7 mouse cellular contexts compared by ENCODE assay signal in the genomic region with DNA sequence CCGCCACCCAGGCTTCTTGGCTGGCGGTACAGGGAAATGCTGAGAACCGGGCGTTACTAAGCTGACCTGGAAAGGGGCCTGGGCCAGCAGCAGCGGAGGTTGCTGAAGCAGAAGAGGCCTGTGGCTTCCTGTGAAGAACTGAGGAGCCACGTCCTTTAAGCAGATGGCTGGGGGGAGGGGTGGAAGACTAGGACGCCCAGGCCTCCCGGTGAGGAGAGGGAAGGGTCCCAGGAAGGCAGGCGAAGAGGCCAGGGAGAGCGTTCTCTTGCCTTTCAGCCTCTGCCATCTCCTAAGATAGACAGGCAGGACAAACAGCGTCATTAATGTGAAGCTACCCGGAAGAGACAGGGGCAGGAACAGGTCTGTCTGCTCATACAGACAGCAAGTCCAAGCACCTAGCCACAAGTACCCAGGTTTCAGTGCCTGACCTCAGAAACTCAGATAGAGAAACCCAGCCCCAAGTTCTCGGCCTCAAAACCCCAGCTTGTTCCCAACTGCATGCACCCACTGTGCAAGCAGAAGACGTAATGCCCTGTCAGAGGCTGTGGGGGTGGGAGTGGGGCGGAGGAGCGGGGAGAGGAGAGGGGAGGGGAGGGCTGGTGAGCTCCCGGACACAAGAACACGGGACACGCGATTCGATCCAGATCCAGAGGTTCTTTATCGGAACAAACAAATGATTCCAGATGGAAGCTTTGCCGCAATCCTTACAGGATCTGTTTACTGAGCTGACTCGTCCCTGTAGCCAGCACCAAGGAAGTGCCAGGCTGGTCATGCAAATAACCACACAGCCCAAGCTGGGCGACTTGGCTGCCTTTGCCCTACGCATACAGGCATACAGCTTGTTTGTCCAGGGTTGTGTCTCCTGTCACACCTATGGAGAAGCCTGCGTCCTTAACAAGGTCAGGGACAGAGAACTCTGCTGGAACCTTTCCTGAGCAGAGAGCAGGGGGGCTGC. TPM values are rescaled to one million over a fixed set of nuclear protein-coding genes. Genes with fewer than 3 reads are reported as not detected.
DNase-seq lines count a peak whose midpoint lies in the region; ATAC-seq and TF ChIP-seq lines count a peak whose summit lies in the region.

No protein-coding gene starts in this region.

- TF ChIP-seq CTCF in cerebellum, adult 2 months (IDR thresholded peaks at IDR 0.05; ENCODE audit: borderline replicate concordance, insufficient read depth, low read depth, low read length) = no peak

- no peak overlapping the region for H3K4me3 ChIP-seq in cerebellum, adult 2 months (replicated peaks; ENCODE audit: insufficient read depth, low read depth, low read length)
- no peak overlapping the region for H3K4me3 ChIP-seq in hindbrain, embryonic 15.5 days
- peak overlapping the region; percentile 8; the same call in 1 of the 2 replicates for H3K4me3 ChIP-seq in limb, embryonic 11.5 days (ENCODE audit: low read depth, low read length)
- H3K4me3 ChIP-seq in midbrain, embryonic 11.5 days (ENCODE audit: low read depth, low read length) = no peak overlapping the region

- H3K27me3 ChIP-seq in cerebellum, adult 2 months (ENCODE audit: control insufficient read depth, insufficient read depth, low read length) = no peaks in the 10 kb centered on the region
- peaks cover 5% of the 10 kb centered on the region; the same call in 1 of the 2 replicates for H3K27me3 ChIP-seq in hindbrain, embryonic 15.5 days
- H3K27me3 ChIP-seq in limb, embryonic 11.5 days (ENCODE audit: control insufficient read depth, insufficient read depth, low read length) = no peaks in the 10 kb centered on the region; the same call in 1 of the 2 replicates
- H3K27me3 ChIP-seq in midbrain, embryonic 11.5 days (ENCODE audit: control insufficient read depth, insufficient read depth, low read length) = no peaks in the 10 kb centered on the region

- no peaks in the 10 kb centered on the region for H3K9me3 ChIP-seq in hindbrain, embryonic 15.5 days
- H3K9me3 ChIP-seq in limb, embryonic 11.5 days (ENCODE audit: control insufficient read depth, low read length) = no peaks in the 10 kb centered on the region
- no peaks in the 10 kb centered on the region for H3K9me3 ChIP-seq in midbrain, embryonic 11.5 days (ENCODE audit: control insufficient read depth, low read length)

- 0 out of 2 replicates have a peak overlapping the region, but pooled peaks have one; percentile 7 for H3K9ac ChIP-seq in hindbrain, embryonic 15.5 days
- peak overlapping the region; percentile 36; the same call in 1 of the 2 replicates for H3K9ac ChIP-seq in limb, embryonic 11.5 days (ENCODE audit: low read length)
- peak overlapping the region; percentile 30 for H3K9ac ChIP-seq in midbrain, embryonic 11.5 days (ENCODE audit: low read length)

- H3K4me1 ChIP-seq in cerebellum, adult 2 months (ENCODE audit: control insufficient read depth, insufficient read depth, low read length) = peaks cover 14% of the 10 kb centered on the region
- peaks cover 19% of the 10 kb centered on the region for H3K4me1 ChIP-seq in hindbrain, embryonic 15.5 days (replicated peaks)
- H3K4me1 ChIP-seq in limb, embryonic 11.5 days (ENCODE audit: control insufficient read depth, insufficient read depth, low read length) = peaks cover 14% of the 10 kb centered on the region; the same call in 1 of the 2 replicates
- H3K4me1 ChIP-seq in midbrain, embryonic 11.5 days (ENCODE audit: control insufficient read depth, insufficient read depth, low read length) = peaks cover 14% of the 10 kb centered on the region

- peak overlapping the region; percentile 45 for H3K4me2 ChIP-seq in hindbrain, embryonic 15.5 days
- peak overlapping the region; percentile 39 for H3K4me2 ChIP-seq in limb, embryonic 11.5 days (ENCODE audit: low read depth, severe bottlenecking)
- H3K4me2 ChIP-seq in midbrain, embryonic 11.5 days = peak overlapping the region; percentile 48

- peak; percentile 44; the same call in 1 of the 2 replicates for ATAC-seq in hindbrain, embryonic 15.5 days (ENCODE audit: low FRiP score, low read depth)
- ATAC-seq in limb, embryonic 11.5 days (ENCODE audit: insufficient number of reproducible peaks, low FRiP score, low TSS enrichment, low read depth) = peak; percentile 33
- ATAC-seq in midbrain, embryonic 11.5 days (ENCODE audit: low FRiP score) = peak; percentile 58

- H3K36me3 ChIP-seq in hindbrain, embryonic 15.5 days = no peaks in the 10 kb centered on the region
- no peaks in the 10 kb centered on the region for H3K36me3 ChIP-seq in limb, embryonic 11.5 days (ENCODE audit: control insufficient read depth, insufficient read depth, low read length)
- H3K36me3 ChIP-seq in midbrain, embryonic 11.5 days (ENCODE audit: control insufficient read depth, insufficient read depth, low read length) = no peaks in the 10 kb centered on the region

- TF ChIP-seq POLR2A in cerebellum, adult 2 months (IDR thresholded peaks at IDR 0.05; ENCODE audit: borderline replicate concordance, insufficient read depth, low read length) = no peak; the same call in 1 of the 2 replicates

- 13% methylated on average over 27 of the region's 27 CpGs for WGBS in cerebellum, adult 2 months
- 16% methylated on average over 27 of the region's 27 CpGs for WGBS in hindbrain, embryonic 15.5 days
- 13% methylated on average over 27 of the region's 27 CpGs for WGBS in limb, embryonic 11.5 days
- WGBS in midbrain, embryonic 11.5 days = 14% methylated on average over 27 of the region's 27 CpGs

- DNase-seq in R1 (ENCODE audit: low read depth, low spot score) = peak; percentile 59
- peak; percentile 68 to 72 for DNase-seq in cerebellum, adult 2 months
- peak; percentile 41 to 54 for DNase-seq in frontal cortex, postnatal 36 days (ENCODE audit: low spot score in 2 of 2)
- no peak for DNase-seq in limb, embryonic 11.5 days (ENCODE audit: low spot score)
- DNase-seq in midbrain, embryonic 11.5 days (ENCODE audit: low spot score, missing footprints) = peak; percentile 96
- peak; percentile 67 to 85 for DNase-seq in spleen, postnatal 4 days (ENCODE audit: low spot score in 2 of 2)

- peak overlapping the region; percentile 65 for H3K27ac ChIP-seq in cerebellum, adult 2 months (ENCODE audit: insufficient read depth, low read length)
- peak overlapping the region; percentile 66 for H3K27ac ChIP-seq in hindbrain, embryonic 15.5 days (replicated peaks)
- peak overlapping the region; percentile 53 for H3K27ac ChIP-seq in limb, embryonic 11.5 days (replicated peaks; ENCODE audit: low read depth, low read length)
- peak overlapping the region; percentile 17 for H3K27ac ChIP-seq in midbrain, embryonic 11.5 days (ENCODE audit: low read depth, low read length)

RNA-seq across cellular contexts. Expression of a gene that starts 24.0 kb away (rescaled TPM):
- 30.0 and 30.5 TPM in 2 replicates for polyA plus RNA-seq in cerebellum, adult 2 months (2012; rRNA removed)
- polyA plus RNA-seq in hindbrain, embryonic 15.5 days (2015; fragmentation: Nextera tagmentation; extraction: Ambion mirVana) = 35.7 and 38.3 TPM in 2 replicates
- polyA plus RNA-seq in limb, embryonic 11.5 days (2014; fragmentation: Nextera tagmentation; extraction: Ambion mirVana) = 30.1 and 32.9 TPM in 2 replicates
- 30.1 and 31.7 TPM in 2 replicates for polyA plus RNA-seq in midbrain, embryonic 11.5 days (2014; fragmentation: Nextera tagmentation; extraction: Ambion mirVana)

RNA-seq across cellular contexts. Expression of a gene that starts 27.6 kb away (rescaled TPM):
- 0.32 and 0.38 TPM in 2 replicates for polyA plus RNA-seq in cerebellum, adult 2 months (2012; rRNA removed)
- 0.04 and 0.21 TPM in 2 replicates for polyA plus RNA-seq in hindbrain, embryonic 15.5 days (2015; fragmentation: Nextera tagmentation; extraction: Ambion mirVana)
- polyA plus RNA-seq in limb, embryonic 11.5 days (2014; fragmentation: Nextera tagmentation; extraction: Ambion mirVana) = 0.17 and 0.35 TPM in 2 replicates
- polyA plus RNA-seq in midbrain, embryonic 11.5 days (2014; fragmentation: Nextera tagmentation; extraction: Ambion mirVana) = not detected in 2 replicates
